Mouse (Mus musculus): ENCODE measurements at regions not wholly inside any gene's neighbourhood (a gene's known extent, or its start where the extent isn't known, plus 50 kb on each side); places are given as distances from the start of the nearest gene placed in this dataset.

DNA sequence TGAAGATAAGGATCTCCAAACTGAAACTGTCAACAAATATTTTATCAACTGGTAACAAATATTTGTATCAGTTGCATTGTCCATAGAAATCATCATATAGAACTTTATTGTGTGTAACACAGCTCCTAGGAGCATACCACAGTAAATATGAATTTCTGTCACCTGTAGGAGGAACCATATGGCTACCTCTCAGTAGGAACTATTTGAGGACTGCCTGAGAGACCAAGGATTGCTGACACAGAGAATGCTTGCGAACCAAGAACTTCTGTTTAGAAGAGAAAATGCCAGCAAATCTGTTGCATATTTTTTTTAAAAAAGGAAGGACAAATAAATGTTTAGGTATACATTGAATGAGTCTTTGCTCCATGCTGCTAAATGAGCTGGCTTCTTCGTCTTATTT is 155.6 kb downstream of the Tpm3-rs7 start:
- Histone ChIP-seq H3K4me3 (ENCODE audit: insufficient read depth in 1 of 2, low read depth in 1 of 2, low read length in 2 of 2, poor library complexity in 1 of 2, severe bottlenecking in 1 of 2) (no peak overlapping the region), H3K9me3 (ENCODE audit: control insufficient read depth, insufficient read depth, low read depth, low read length) (no peaks in the 10 kb centered on the region), H3K4me1 (ENCODE audit: control insufficient read depth in 2 of 2, insufficient read depth in 2 of 2, low read length in 2 of 2, poor library complexity in 1 of 2) (no peaks in the 10 kb centered on the region), H3K27ac (ENCODE audit: insufficient read depth, low read depth, low read length, poor library complexity, severe bottlenecking) (no peak overlapping the region), H3K9ac (ENCODE audit: insufficient read depth, low read depth, low read length, poor library complexity, severe bottlenecking) (no peak overlapping the region), H3K36me3 (ENCODE audit: control insufficient read depth, insufficient read depth, low read length, poor library complexity, severe bottlenecking) (no peaks in the 10 kb centered on the region)
- no peak for DNase-seq (ENCODE audit: low read depth, low spot score)
- in situ Hi-C loops (cut with MboI; ENCODE audit: low sequenced_read_pairs in 2 of 2, unreplicated experiment in 2 of 2): no loop called here
- TF ChIP-seq MAFK (IDR thresholded peaks at IDR 0.05; ENCODE audit: insufficient read depth, low read depth, low read length) (no peak), ZC3H11A (IDR thresholded peaks at IDR 0.05; ENCODE audit: borderline replicate concordance, low read depth, low read length) (no peak), CHD2 (IDR thresholded peaks at IDR 0.05; ENCODE audit: low read depth, low read length) (no peak), ZNF384 (IDR thresholded peaks at IDR 0.05; ENCODE audit: low read depth, low read length) (no peak), HCFC1 (IDR thresholded peaks at IDR 0.05; ENCODE audit: borderline replicate concordance, insufficient read depth, low read length) (no peak)

DNA sequence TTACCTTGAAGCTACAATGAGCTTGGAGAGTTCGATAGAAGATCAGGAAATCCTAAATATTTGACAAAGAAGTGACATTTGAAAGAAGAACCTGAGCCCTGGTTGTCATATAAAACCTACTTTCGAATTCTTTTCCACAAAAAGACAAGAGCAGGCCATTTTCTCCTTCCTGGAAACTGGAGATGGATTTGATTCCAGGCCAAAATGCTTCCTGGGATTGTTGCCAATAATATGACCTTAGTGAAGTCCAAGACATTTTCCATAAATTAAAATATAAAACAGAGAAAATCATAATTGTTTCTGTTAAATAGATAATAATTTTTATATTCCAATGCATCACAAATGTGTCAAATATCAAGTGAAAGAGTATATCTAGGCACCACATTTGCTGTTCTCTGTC is 172.2 kb downstream of the Tpm3-rs7 start:
- no peak overlapping the region for H3K9ac ChIP-seq (ENCODE audit: insufficient read depth, low read depth, low read length, poor library complexity, severe bottlenecking)
- TF ChIP-seq MAFK (IDR thresholded peaks at IDR 0.05; ENCODE audit: insufficient read depth, low read depth, low read length): no peak
- no peak for TF ChIP-seq HCFC1 (IDR thresholded peaks at IDR 0.05; ENCODE audit: borderline replicate concordance, insufficient read depth, low read length)
- no peak for TF ChIP-seq CHD2 (IDR thresholded peaks at IDR 0.05; ENCODE audit: low read depth, low read length)
- no peak for TF ChIP-seq ZNF384 (IDR thresholded peaks at IDR 0.05; ENCODE audit: low read depth, low read length)
- H3K9me3 ChIP-seq (ENCODE audit: control insufficient read depth, insufficient read depth, low read depth, low read length): no peaks in the 10 kb centered on the region
- H3K27ac ChIP-seq (ENCODE audit: insufficient read depth, low read depth, low read length, poor library complexity, severe bottlenecking): no peak overlapping the region
- H3K36me3 ChIP-seq (ENCODE audit: control insufficient read depth, insufficient read depth, low read length, poor library complexity, severe bottlenecking): no peaks in the 10 kb centered on the region
- in situ Hi-C loops (cut with MboI; ENCODE audit: low sequenced_read_pairs in 2 of 2, unreplicated experiment in 2 of 2): no loop called here
- no peak for DNase-seq (ENCODE audit: low read depth, low spot score)
- H3K4me1 ChIP-seq (ENCODE audit: control insufficient read depth in 2 of 2, insufficient read depth in 2 of 2, low read length in 2 of 2, poor library complexity in 1 of 2): no peaks in the 10 kb centered on the region
- H3K4me3 ChIP-seq (ENCODE audit: insufficient read depth in 1 of 2, low read depth in 1 of 2, low read length in 2 of 2, poor library complexity in 1 of 2, severe bottlenecking in 1 of 2): no peak overlapping the region

DNA sequence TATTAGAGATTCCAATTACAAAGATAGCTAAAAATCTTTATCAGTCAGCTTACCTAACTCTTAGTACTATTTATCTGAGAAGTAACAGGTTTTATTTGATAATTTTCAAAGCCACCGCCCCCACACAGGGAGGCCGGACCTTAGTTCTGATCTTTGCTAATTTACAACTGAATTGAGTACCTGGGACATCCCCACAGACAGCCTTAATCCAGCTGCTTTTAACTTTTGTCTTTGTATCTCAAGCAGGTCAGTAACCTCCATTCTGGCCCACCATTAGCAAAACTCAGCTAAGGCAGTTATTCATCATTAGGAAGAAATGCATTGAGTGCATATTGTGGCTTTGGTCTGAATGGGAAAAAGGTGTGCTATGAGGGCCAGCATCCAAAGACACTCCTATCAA is 189.4 kb downstream of the Tpm3-rs7 start:
- H3K36me3 ChIP-seq (ENCODE audit: control insufficient read depth, insufficient read depth, low read length, poor library complexity, severe bottlenecking): no peaks in the 10 kb centered on the region
- DNase-seq (ENCODE audit: low read depth, low spot score): peak; percentile 15
- no peak overlapping the region for H3K4me3 ChIP-seq (ENCODE audit: insufficient read depth in 1 of 2, low read depth in 1 of 2, low read length in 2 of 2, poor library complexity in 1 of 2, severe bottlenecking in 1 of 2)
- H3K4me1 ChIP-seq (ENCODE audit: control insufficient read depth in 2 of 2, insufficient read depth in 2 of 2, low read length in 2 of 2, poor library complexity in 1 of 2): no peaks in the 10 kb centered on the region; a peak in 1 of 4 replicates
- TF ChIP-seq HCFC1 (IDR thresholded peaks at IDR 0.05; ENCODE audit: borderline replicate concordance, insufficient read depth, low read length) (no peak), ZNF384 (IDR thresholded peaks at IDR 0.05; ENCODE audit: low read depth, low read length) (no peak), CHD2 (IDR thresholded peaks at IDR 0.05; ENCODE audit: low read depth, low read length) (no peak), ZC3H11A (IDR thresholded peaks at IDR 0.05; ENCODE audit: borderline replicate concordance, low read depth, low read length) (no peak), MAFK (IDR thresholded peaks at IDR 0.05; ENCODE audit: insufficient read depth, low read depth, low read length) (no peak)
- no peaks in the 10 kb centered on the region for H3K9me3 ChIP-seq (ENCODE audit: control insufficient read depth, insufficient read depth, low read depth, low read length)
- H3K9ac ChIP-seq (ENCODE audit: insufficient read depth, low read depth, low read length, poor library complexity, severe bottlenecking): no peak overlapping the region
- in situ Hi-C loops (cut with MboI; ENCODE audit: low sequenced_read_pairs in 2 of 2, unreplicated experiment in 2 of 2): no loop called here
- H3K27ac ChIP-seq (ENCODE audit: insufficient read depth, low read depth, low read length, poor library complexity, severe bottlenecking): peak overlapping the region; percentile 69; the same call in 1 of the 2 replicates

Data from ES-E14 (cell line).